Mouse (Mus musculus) erythroblast, embryonic 14.5 days (primary cell): ENCODE data around the gene Grip2.

Experiments used
- GATA1 ChIP-seq: IDR thresholded peaks from 2 replicates; pipeline ENCODE4 v1.6.1; 2012; ENCODE audit warnings: low read length, inconsistent platforms, mixed read lengths
- TAL1 ChIP-seq: IDR thresholded peaks from 3 replicates; pipeline ENCODE4 v1.6.1; 2012; ENCODE audit warnings: low read length, inconsistent platforms, mixed read lengths

DNA sequence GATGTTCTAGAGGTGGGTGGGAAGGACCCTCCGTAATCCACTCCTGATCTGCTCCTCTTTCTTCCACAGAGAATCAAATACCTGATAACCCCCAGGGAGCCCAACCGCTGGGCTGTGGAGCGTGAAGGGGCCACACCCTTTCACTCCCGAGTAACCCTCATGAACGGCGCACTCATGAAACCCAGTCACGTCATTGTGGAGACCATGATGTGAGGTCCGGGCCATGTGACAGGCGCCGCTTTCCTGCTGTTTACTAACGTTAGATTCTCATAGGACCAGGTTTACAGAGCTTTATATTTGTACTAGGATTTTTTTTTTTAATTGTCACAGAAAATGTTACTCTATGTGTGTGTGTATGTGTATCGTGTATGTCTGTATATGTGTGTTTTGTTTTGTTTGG lies 72.2 kb downstream of the Grip2 start:
- no peak for TF ChIP-seq GATA1
- TF ChIP-seq TAL1, result no peak
